Mouse (Mus musculus) G1E (cell line): Measurements from ENCODE around the gene Gm45062. TPM values are rescaled to one million over a fixed set of nuclear protein-coding genes. Genes with fewer than 3 reads are reported as not detected.

Experiments
- ATAC-seq: 2 replicates; pipeline ENCODE4 v1.8.0; 2016; ENCODE audit warnings: mild to moderate bottlenecking; ENCODE audit not compliant: insufficient number of reproducible peaks, poor library complexity, low FRiP score, severe bottlenecking; ENCODE audit errors: extremely low read depth
- DNase-seq: peaks from one replicate; pipeline ENCODE4 v3.0.0; 2012; ENCODE audit warnings: low spot score
- H3K27me3 ChIP-seq: 2 replicates; pipeline ENCODE4 v1.6.1; 2012; ENCODE audit warnings: mild to moderate bottlenecking, low read length, inconsistent platforms; ENCODE audit not compliant: insufficient read depth
- H3K36me3 ChIP-seq: replicated peaks from 2 replicates; pipeline ENCODE3; 2012; ENCODE audit warnings: mild to moderate bottlenecking, inconsistent platforms
- H3K4me1 ChIP-seq: 2 replicates; pipeline ENCODE4 v1.6.1; 2012; ENCODE audit warnings: low read depth, low read length, inconsistent platforms, mixed read lengths; ENCODE audit not compliant: insufficient read depth
- H3K4me3 ChIP-seq: 2 replicates; pipeline ENCODE4 v1.5.1; 2012; ENCODE audit warnings: low read depth, mild to moderate bottlenecking, inconsistent platforms, low read length, moderate library complexity, mixed read lengths
- H3K9me3 ChIP-seq: replicated peaks from 2 replicates; pipeline ENCODE4 v1.6.1; 2012; ENCODE audit warnings: inconsistent platforms
- CTCF ChIP-seq: IDR thresholded peaks from 2 replicates; pipeline ENCODE4 v1.5.1; 2012; ENCODE audit warnings: low read depth, low read length, inconsistent platforms, mixed read lengths
- GATA1 ChIP-seq: IDR thresholded peaks from 2 replicates; pipeline ENCODE4 v1.6.1; 2012; ENCODE audit warnings: borderline replicate concordance, low read length, inconsistent platforms, mixed read lengths
- GATA2 ChIP-seq: IDR thresholded peaks from 2 replicates; pipeline ENCODE4 v1.6.1; 2012; ENCODE audit warnings: low read depth, low read length, inconsistent platforms, borderline replicate concordance
- POLR2AphosphoS5 ChIP-seq: IDR thresholded peaks from 2 replicates; pipeline ENCODE4 v1.6.1; 2012; ENCODE audit warnings: low read depth, low read length, inconsistent platforms; ENCODE audit not compliant: insufficient replicate concordance
- TAL1 ChIP-seq: conservative IDR thresholded peaks from 2 replicates; pipeline ENCODE4 v1.6.1; 2012; ENCODE audit warnings: low read depth, low read length, inconsistent platforms, mixed read lengths
- polyA plus RNA-seq: library from polyadenylated mRNA; stranded (reverse); fragments of >175 nt; gene quantifications from 2 replicates; pipeline ENCODE4 v1.2.3, GENCODE M21; 2012
- total RNA-seq, 2 experiments: library from RNA; stranded (forward) in 1 of 2; stranded (reverse) in 1 of 2; fragments of 200-1000 nt in 1 of 2; fragments of >200 nt in 1 of 2; fragmentation: Nextera tagmentation in 1 of 2; gene quantifications; 2 replicates each; pipeline ENCODE4 v1.2.3; 2014 to 2017

Gm45062 gene
- total and polyA plus RNA-seq, 3 experiments, result 57.6 to 88.3 TPM; not detected in 1

- Histone ChIP-seq H3K9me3 (no peaks in the 10 kb centered on the region), H3K4me1 (no peaks in the 10 kb centered on the region), H3K27me3 (no peaks in the 10 kb centered on the region), H3K4me3 (no peak overlapping the region), H3K36me3 (peaks cover 34% of the 10 kb centered on the region)
- DNase-seq, result no peak
- no peak for ATAC-seq
- no peak for TF ChIP-seq CTCF
- no peak for TF ChIP-seq POLR2AphosphoS5
- no peak for TF ChIP-seq GATA1
- TF ChIP-seq GATA2, result no peak
- no peak for TF ChIP-seq TAL1
Measured at GRCm38 (mm10) chr6:8560682-8561081, 301.4 kb downstream of the Gm45062 start.

DNA sequence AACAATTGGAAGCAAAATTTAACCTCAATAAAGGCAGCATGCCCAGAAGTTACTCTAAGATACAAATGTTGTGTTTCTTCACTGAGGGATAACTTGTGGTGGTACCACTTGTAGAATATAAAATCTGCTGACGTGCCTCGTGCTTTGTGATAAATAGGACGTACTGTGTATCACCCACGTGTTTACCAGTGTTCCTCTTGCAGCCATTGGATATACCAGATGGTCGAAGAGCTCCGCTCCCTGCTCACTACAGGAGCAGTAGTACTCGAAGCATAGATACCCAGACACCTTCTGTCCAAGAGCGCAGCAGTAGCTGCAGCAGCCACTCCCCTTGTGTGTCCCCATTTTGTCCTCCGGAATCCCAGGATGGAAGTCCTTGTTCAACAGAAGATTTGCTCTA, 323.1 kb downstream of the Gm45062 start:
- Histone ChIP-seq H3K27me3 (no peaks in the 10 kb centered on the region), H3K9me3 (no peaks in the 10 kb centered on the region), H3K4me3 (no peak overlapping the region), H3K36me3 (peaks cover 56% of the 10 kb centered on the region), H3K4me1 (peaks cover 22% of the 10 kb centered on the region)
- ATAC-seq (no peak), DNase-seq (no peak)
- no peak for TF ChIP-seq GATA1
- TF ChIP-seq GATA2, result no peak
- TF ChIP-seq POLR2AphosphoS5, result no peak
- no peak for TF ChIP-seq TAL1
- TF ChIP-seq CTCF, result no peak

DNA sequence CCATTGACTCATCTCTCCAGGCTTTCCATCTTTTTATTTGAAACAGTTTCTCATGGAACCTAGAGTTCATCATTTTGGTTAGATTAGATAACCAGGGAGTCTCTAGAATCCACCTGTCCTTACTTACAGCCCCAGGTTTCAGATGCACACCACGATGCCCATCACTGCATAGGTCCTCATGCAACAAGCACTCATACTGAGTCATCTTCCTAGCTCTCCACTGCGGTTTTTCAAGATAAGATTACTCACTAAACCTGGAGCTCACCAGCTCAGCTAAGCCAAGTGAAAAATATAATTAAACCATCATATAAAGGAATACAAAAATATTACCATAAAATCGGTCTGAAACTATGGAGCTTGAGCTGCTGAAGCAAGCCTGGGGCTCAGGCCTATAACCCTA, 324.6 kb downstream of the Gm45062 start:
- Histone ChIP-seq H3K9me3 (no peaks in the 10 kb centered on the region), H3K27me3 (no peaks in the 10 kb centered on the region), H3K4me1 (peaks cover 22% of the 10 kb centered on the region), H3K36me3 (peaks cover 54% of the 10 kb centered on the region), H3K4me3 (no peak overlapping the region)
- TF ChIP-seq CTCF (no peak), GATA1 (no peak), GATA2 (no peak), TAL1 (no peak), POLR2AphosphoS5 (no peak)
- ATAC-seq (peak; percentile 85), DNase-seq (no peak)

- no peak for ATAC-seq
- Histone ChIP-seq H3K4me3 (no peak overlapping the region), H3K9me3 (no peaks in the 10 kb centered on the region), H3K27me3 (no peaks in the 10 kb centered on the region), H3K4me1 (no peaks in the 10 kb centered on the region; the same call in 1 of the 2 replicates), H3K36me3 (peaks cover 50% of the 10 kb centered on the region)
- TF ChIP-seq POLR2AphosphoS5 (no peak), GATA1 (no peak), TAL1 (no peak), CTCF (no peak), GATA2 (no peak)
- DNase-seq, result no peak
Measured at GRCm38 (mm10) chr6:8591665-8592064, 332.4 kb downstream of the Gm45062 start.

DNA sequence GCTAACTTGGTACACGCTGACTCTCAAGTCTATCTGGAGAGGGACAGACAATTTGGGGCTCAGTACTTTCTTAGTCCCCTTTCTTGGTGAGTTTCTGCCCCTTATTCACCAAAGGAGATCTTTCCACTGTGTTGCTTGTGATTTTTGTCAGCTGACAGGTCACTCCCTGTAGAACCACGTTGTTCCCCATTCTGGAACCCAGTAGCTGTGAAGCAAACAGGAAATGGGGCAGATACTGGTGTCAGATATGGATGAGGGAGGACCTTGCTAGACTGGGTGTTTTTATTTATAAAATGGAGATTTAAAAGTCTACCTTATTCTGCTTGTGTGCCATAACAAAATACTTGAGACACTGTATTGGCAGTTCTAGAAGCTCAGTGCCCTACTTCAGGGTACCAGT, 358.1 kb downstream of the Gm45062 start:
- H3K4me1 ChIP-seq, result peaks cover 10% of the 10 kb centered on the region; the same call in 1 of the 2 replicates
- no peaks in the 10 kb centered on the region for H3K27me3 ChIP-seq
- TF ChIP-seq TAL1, result no peak
- no peak for TF ChIP-seq GATA1
- TF ChIP-seq GATA2, result no peak
- TF ChIP-seq POLR2AphosphoS5, result no peak
- no peak for TF ChIP-seq CTCF
- ATAC-seq (peak; percentile 75), DNase-seq (no peak)
- no peaks in the 10 kb centered on the region for H3K9me3 ChIP-seq
- H3K4me3 ChIP-seq, result no peak overlapping the region
- no peaks in the 10 kb centered on the region for H3K36me3 ChIP-seq

- Histone ChIP-seq H3K36me3 (no peaks in the 10 kb centered on the region), H3K9me3 (no peaks in the 10 kb centered on the region), H3K4me3 (no peak overlapping the region), H3K27me3 (no peaks in the 10 kb centered on the region), H3K4me1 (peaks cover 10% of the 10 kb centered on the region; the same call in 1 of the 2 replicates)
- no peak for ATAC-seq
- TF ChIP-seq POLR2AphosphoS5 (no peak), GATA1 (no peak), CTCF (no peak), TAL1 (no peak), GATA2 (no peak)
- no peak for DNase-seq
Measured at GRCm38 (mm10) chr6:8619582-8620350, 360.5 kb downstream of the Gm45062 start.
